Mouse (Mus musculus): ENCODE results near the gene Gm5089.

Gm5089 gene

GRCm38 (mm10) chr14:122477971-122478573 is 27.2 kb upstream of the Gm5089 start:
- no peak for DNase-seq (ENCODE audit: low spot score in 2 of 2)

- DNase-seq (ENCODE audit: low spot score in 2 of 2) = no peak
These were observed 26.4 kb upstream of the Gm5089 start for GRCm38 (mm10) chr14:122477261-122477671.

GRCm38 (mm10) chr14:122476822-122477215 is 25.9 kb upstream of the Gm5089 start:
- no peak for DNase-seq (ENCODE audit: low spot score in 2 of 2)

DNA sequence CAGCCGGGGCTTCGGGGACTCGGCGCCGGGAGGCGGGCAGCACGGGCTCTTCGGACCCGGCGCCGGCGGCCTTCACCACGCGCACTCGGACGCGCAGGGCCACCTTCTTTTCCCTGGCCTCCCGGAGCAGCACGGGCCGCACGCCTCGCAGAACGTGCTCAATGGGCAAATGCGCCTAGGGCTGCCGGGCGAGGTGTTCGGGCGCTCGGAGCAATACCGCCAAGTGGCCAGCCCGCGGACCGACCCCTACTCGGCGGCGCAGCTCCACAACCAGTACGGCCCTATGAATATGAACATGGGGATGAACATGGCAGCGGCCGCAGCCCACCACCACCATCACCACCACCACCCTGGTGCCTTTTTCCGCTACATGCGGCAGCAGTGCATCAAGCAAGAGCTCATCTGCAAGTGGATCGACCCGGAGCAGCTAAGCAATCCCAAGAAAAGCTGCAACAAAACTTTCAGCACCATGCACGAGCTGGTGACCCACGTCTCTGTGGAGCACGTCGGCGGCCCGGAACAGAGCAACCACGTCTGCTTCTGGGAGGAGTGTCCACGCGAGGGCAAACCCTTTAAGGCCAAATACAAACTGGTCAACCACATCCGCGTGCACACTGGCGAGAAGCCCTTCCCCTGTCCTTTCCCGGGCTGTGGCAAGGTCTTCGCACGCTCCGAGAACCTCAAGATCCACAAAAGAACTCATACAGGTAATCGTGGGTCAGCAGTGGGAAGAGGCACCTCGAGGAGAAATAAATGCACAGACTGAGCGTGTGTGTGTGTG is 25.3 kb upstream of the Gm5089 start:
- DNase-seq (ENCODE audit: low spot score in 2 of 2) = no peak

DNA sequence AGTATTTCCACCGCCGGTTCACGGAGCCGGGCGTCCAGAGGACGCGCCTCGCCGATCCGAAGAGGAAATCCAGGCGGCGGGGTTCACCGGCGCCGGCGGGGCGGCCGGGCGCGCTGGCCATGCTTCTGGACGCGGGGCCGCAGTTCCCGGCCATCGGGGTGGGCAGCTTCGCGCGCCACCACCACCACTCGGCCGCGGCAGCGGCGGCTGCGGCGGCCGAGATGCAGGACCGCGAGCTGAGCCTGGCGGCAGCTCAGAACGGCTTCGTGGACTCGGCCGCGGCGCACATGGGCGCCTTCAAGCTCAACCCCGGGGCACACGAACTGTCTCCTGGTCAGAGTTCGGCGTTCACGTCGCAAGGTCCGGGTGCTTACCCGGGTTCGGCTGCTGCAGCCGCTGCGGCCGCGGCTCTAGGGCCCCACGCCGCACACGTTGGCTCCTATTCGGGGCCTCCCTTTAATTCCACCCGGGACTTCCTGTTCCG is 24.7 kb upstream of the Gm5089 start:
- DNase-seq (ENCODE audit: low spot score in 2 of 2) = no peak

GRCm38 (mm10) chr14:122474891-122475556 is 24.1 kb upstream of the Gm5089 start, which contains the start of gene Zic2:
Gene Zic2 (plus strand): TSS chr14:122475435.
- DNase-seq (ENCODE audit: low spot score in 2 of 2) = no peak

DNA sequence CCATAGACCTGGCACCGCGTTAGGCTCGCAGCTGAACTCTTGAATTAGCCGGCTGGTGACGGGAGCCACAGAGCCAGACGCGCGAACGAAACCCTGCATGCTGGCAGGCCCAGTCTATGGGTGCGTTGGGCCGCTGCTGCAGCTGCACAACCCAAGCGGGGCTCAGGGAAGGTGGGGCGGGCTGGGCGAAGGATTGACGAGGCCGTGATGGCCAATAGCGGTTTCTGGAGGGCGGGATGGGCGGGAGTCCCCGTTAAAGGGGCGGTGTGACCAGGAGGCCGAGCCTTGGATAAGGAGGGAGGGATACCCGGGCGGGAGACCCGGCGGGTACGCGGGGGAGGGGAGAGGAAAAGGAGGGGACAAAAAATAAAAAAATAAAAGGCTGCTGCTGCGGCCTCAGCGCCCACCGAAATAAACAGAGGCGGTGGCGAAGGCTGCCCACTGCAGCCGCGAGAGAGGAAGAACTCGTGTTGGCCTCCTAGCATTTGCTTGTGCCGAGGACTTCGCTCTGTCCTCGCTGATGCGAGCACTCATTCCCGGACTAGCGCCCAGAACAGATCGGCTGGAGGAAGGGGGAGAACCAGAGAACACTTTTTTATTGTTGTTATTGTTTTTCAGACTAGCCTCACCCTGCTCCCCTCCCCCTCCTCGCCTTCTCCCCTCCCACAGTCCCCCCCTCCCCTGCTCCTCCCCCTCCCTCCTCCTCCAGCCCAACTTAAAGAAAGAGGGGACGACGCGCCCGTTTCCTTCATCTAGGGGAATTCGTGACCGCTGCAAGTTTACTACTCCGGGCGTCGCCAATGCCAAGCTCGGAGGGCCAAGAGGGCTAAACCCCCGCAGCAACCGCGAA is 23.4 kb upstream of the Gm5089 start:
- no peak for DNase-seq (ENCODE audit: low spot score in 2 of 2)

- DNase-seq (ENCODE audit: low spot score in 2 of 2) = no peak
These were observed 22.4 kb upstream of the Gm5089 start for GRCm38 (mm10) chr14:122473211-122473751.

- no peak for DNase-seq (ENCODE audit: low spot score in 2 of 2)
These were observed 21.7 kb upstream of the Gm5089 start for GRCm38 (mm10) chr14:122472647-122473046.

- DNase-seq (ENCODE audit: low spot score in 2 of 2) = no peak
These were observed 21.2 kb upstream of the Gm5089 start for GRCm38 (mm10) chr14:122472161-122472560.

GRCm38 (mm10) chr14:122471449-122472085 is 20.7 kb upstream of the Gm5089 start:
- no peak for DNase-seq (ENCODE audit: low spot score in 2 of 2)

- DNase-seq (ENCODE audit: low spot score in 2 of 2) = no peak
These were observed 18.2 kb upstream of the Gm5089 start for GRCm38 (mm10) chr14:122468971-122469755.

DNA sequence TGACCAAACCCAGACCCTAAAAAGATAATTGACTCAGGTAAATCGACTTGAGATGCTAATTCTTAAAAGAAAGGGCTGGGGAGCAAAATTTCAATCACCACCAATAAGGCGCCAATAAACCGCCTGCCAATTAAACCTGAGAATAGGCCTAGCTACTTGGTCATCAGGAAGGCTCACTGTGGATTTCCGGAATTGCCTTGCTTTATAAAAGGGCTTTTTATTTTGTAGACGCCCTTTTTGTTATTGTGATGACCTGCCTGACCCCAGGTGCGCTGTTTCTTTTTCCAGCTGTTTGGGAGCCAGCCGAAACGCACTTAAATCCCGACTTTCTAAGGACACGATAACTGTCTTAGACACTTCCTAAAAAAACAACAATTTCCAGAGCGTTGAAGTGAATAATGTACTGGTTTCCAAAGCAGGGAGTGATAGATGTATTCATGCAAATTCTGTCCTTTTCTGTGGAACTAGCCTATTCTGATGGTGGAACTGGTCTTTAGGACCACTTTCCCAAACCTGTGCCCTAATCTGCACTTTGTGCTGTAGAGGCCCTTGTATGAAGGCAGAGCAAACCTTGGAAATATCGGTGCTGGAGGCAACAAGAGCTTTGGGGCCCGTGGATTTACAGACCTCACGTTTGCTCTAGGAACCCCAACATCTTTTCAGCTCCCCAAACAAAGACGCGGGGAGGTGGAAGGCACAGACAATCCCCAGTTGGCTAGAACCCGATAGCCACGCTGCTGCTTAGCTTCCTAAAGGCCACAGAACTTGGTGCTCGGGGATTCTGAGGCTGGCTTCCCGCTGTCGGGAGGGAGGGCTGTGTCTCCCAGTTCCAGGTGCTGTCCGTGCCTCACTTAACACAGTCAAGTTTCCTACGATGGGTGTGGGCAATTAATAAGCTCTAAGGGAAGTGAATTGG is 17.3 kb upstream of the Gm5089 start:
- no peak for DNase-seq (ENCODE audit: low spot score in 2 of 2)

GRCm38 (mm10) chr14:122466756-122467362 is 15.9 kb upstream of the Gm5089 start:
- DNase-seq (ENCODE audit: low spot score in 2 of 2) = no peak

DNA sequence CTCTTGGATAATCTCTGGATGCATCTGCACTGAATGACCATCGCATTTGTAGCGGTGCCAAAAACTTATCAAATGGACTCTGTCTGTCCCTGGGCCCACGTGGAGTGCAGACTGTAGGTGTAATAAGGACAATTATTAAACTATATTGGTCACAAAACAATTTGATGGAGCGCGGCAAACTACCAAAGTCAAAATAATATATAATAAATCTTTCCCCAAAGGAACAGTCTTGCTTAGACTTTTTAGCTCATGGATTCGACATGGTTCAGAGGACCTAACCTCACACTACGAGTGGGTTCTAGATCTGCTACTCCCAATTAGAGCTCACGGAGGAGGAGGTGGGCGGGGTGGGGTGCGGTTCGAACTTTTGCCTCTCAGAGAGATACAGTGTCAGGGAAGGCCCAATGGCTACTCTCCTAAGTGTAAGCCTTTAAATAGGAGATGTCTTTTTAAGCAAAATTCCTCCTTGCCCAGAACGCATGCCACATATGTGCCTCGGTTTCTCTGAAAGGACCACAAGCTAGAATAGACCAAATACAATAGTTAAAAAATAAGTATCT is 15.1 kb upstream of the Gm5089 start:
- DNase-seq (ENCODE audit: low spot score in 2 of 2) = no peak

DNA sequence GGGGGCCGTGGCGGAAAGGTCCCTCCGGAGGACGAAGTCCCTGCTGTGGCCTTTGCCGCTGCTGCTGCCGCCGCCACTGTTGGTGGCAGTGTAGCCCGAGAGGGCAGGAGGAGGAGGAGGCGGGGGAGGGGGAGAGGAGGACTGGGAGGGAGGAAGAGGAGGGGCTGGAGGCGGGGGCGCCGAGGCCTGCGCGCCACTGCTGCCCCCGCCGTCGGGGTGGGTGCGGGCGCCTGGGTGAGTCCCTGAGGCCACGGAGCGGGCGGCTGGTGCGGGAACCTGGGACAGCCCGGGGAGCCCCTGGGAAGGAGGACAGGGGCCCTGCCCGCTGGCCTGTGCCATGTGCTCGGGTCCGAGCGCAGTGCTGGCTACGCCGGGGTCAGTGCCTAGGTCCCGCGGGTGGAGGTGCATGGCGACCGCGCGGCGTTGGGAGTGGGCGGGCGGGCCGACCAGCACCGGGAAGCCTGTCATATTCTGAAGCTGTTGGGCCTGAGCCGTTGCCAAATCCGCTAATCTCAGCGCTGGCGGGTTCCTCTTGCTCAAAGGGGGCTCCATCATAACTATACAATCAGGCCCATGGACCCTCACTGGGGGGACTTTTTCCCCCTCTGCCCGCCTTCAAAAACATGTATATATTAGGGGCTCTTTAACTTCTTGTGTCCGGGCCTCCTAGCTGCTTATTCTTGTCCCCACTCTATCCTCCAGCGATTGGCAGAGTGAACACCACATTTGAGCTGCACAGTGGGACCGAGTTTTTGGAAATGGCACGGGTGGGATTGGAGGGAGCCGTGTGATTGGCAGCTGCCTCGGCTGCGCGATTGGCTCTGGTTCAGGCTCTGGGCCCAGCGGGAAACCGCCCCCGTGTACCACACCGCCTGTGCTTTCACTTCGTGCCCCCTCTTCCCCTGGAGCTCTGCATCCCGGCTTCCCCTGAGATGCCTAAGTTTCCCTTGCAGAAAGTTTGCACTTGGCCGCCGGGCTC is 14.1 kb upstream of the Gm5089 start, which contains the start of gene Zic5:
TSS of gene Zic5 (minus strand) at position 915 of the 979 bp plus-strand sequence.
- no peak for DNase-seq (ENCODE audit: low spot score in 2 of 2)

- DNase-seq (ENCODE audit: low spot score in 2 of 2) = no peak
These were observed 13.4 kb upstream of the Gm5089 start for GRCm38 (mm10) chr14:122464351-122464762.
